Mouse (Mus musculus): Measurements from ENCODE around the gene Vmn1r88.

Vmn1r88 gene

GRCm38 (mm10) chr7:13159268-13159667 lies at the start of gene Vmn1r88:
TSS of gene Vmn1r88 (plus strand) at chr7:13159568.
- TF ChIP-seq GATA4 (IDR thresholded peaks at IDR 0.05; ENCODE audit: insufficient replicate concordance, low read length): no peak

DNA sequence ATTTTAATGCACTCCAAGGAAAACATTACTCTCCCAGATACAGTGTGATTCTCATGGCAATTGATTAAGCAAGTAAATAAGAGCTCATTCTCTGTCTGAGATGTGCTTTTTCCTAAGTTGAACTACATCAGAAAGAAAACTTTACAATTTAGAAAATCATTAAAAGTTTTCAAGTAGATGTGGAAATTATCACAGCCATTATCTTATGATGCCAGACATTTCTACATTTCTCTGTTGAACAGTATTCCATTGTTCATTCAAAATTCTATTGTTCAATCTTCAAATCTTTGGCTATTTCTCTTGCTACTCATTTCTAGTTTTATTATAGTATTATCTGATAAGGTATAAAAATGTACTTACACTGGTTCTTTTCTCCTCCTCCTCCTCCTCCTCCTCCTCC lies 39.6 kb upstream of the Vmn1r88 start, which contains the start of gene Vmn1r86:
Vmn1r86 (minus strand) TSS at position 101 of the 400 bp plus-strand sequence.
- TF ChIP-seq GATA4 (IDR thresholded peaks at IDR 0.05; ENCODE audit: insufficient replicate concordance, low read length): no peak

DNA sequence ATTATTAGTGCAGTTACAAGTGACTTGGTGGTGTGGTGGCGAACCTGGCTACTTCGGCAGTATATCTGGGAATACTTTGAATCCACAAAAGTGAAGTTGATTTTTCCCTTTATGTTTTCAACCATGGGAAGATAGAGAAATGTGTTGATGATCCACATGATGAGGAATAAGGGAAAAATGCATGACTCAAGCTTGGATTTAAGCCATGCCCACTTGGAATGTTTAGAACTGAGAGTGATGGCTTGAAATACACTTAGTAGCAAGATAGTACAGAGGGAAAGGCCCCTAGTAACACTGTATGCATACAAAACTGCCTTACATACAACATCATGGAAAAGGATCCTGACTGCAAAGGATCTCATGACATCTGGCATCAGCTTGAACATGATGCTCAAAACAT lies 27.5 kb upstream of the Vmn1r88 start:
- no peak for TF ChIP-seq GATA4 (IDR thresholded peaks at IDR 0.05; ENCODE audit: insufficient replicate concordance, low read length)

- TF ChIP-seq GATA4 (IDR thresholded peaks at IDR 0.05; ENCODE audit: insufficient replicate concordance, low read length): no peak
Measured at GRCm38 (mm10) chr7:13137340-13137739, 22.0 kb upstream of the Vmn1r88 start.

- TF ChIP-seq GATA4 (IDR thresholded peaks at IDR 0.05; ENCODE audit: insufficient replicate concordance, low read length): no peak
Measured at GRCm38 (mm10) chr7:13140057-13140456, 19.3 kb upstream of the Vmn1r88 start, which contains the start of gene Vmn1r87. TSS of gene Vmn1r87 (minus strand) at chr7:13140157.

DNA sequence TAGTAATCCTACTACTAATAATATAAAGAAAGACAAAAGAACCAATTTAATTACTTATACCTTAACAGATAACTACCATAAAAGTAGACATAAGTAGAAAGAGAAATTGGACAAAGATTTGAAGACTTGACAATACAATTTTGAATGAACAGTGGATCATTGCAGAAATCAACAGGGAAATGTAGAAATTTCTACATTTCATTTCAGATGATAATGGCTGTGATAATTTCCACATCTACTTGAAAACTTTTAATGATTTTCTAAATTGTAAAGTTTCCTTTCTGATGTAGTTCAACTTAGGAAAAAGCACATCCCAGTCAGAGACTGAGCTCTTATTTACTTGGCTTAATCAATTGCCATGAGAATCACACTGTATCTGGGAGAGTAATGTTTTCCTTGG lies 53.4 kb downstream of the Vmn1r88 start, which contains the start of gene Vmn1r89:
Vmn1r89 (plus strand) TSS at position 301 of the 400 bp plus-strand sequence.
- no peak for TF ChIP-seq GATA4 (IDR thresholded peaks at IDR 0.05; ENCODE audit: insufficient replicate concordance, low read length)
